Mouse (Mus musculus) hindbrain, embryonic 12.5 days (tissue): ENCODE measurements around the gene Map1lc3b. TPM values are rescaled to one million over a fixed set of nuclear protein-coding genes. Genes with fewer than 3 reads are reported as not detected.

ENCODE experiments used
- ATAC-seq: fragments of 200-750 bp; cut with Nextera tagmentation; 2 replicates; pipeline ENCODE4 v1.8.0; 2017; ENCODE audit warnings: moderate TSS enrichment; ENCODE audit not compliant: low FRiP score
- H3K27ac ChIP-seq: fragments of 300-500 bp; sonication (generic); 2 replicates; pipeline ENCODE4 v1.5.1; 2016; ENCODE audit warnings: mild to moderate bottlenecking
- H3K27me3 ChIP-seq: fragments of 300-500 bp; sonication (generic); 2 replicates; pipeline ENCODE4 v1.6.1; 2016; ENCODE audit warnings: mild to moderate bottlenecking
- H3K36me3 ChIP-seq: fragments of 300-500 bp; sonication (generic); 2 replicates; pipeline ENCODE4 v1.6.1; 2016; ENCODE audit warnings: mild to moderate bottlenecking
- H3K4me1 ChIP-seq: fragments of 300-500 bp; sonication (generic); 2 replicates; pipeline ENCODE4 v1.6.1; 2016
- H3K4me2 ChIP-seq: fragments of 300-500 bp; sonication (generic); replicated peaks from 2 replicates; pipeline ENCODE4 v1.6.1; 2016; ENCODE audit warnings: mild to moderate bottlenecking
- H3K4me3 ChIP-seq: fragments of 300-500 bp; sonication (generic); 2 replicates; pipeline ENCODE4 v1.5.1; 2016; ENCODE audit warnings: mild to moderate bottlenecking
- H3K9ac ChIP-seq: fragments of 300-500 bp; sonication (generic); 2 replicates; pipeline ENCODE4 v1.6.1; 2016; ENCODE audit warnings: mild to moderate bottlenecking, moderate library complexity
- H3K9me3 ChIP-seq: fragments of 300-500 bp; sonication (generic); replicated peaks from 2 replicates; pipeline ENCODE4 v1.6.1; 2016; ENCODE audit warnings: mild to moderate bottlenecking
- WGBS: fragments of 180-500 bp; shearing (Covaris S2); methylation state at CpG from one replicate; pipeline ENCODE4 v1.1.7; 2016; 5-methylcytosine and 5-hydroxymethylcytosine counted together
- polyA plus RNA-seq: library from polyadenylated mRNA; unstranded; fragments of >200 nt; fragmentation: Nextera tagmentation; extraction: Ambion mirVana; gene quantifications from 2 replicates; pipeline ENCODE4 v1.2.1, GENCODE M21; 2016

Map1lc3b gene
- polyA plus RNA-seq, 1 experiment from 2014 or later = 292 TPM

GRCm38 (mm10) chr8:121620801-121621516 is 30.8 kb downstream of the Map1lc3b start:
- Histone ChIP-seq H3K27me3 (no peaks in the 10 kb centered on the region), H3K27ac (no peak overlapping the region), H3K4me1 (peaks cover 38% of the 10 kb centered on the region), H3K4me3 (no peak overlapping the region), H3K4me2 (no peak overlapping the region), H3K9me3 (no peaks in the 10 kb centered on the region), H3K36me3 (peaks cover 30% of the 10 kb centered on the region), H3K9ac (no peak overlapping the region)
- 85% methylated on average over 12 of the region's 12 CpGs for WGBS
- ATAC-seq = no peak

GRCm38 (mm10) chr8:121621879-121622278 is 31.7 kb downstream of the Map1lc3b start:
- H3K27ac ChIP-seq = no peak overlapping the region
- peaks cover 30% of the 10 kb centered on the region for H3K36me3 ChIP-seq
- peaks cover 44% of the 10 kb centered on the region for H3K4me1 ChIP-seq
- no peaks in the 10 kb centered on the region for H3K9me3 ChIP-seq
- no peak overlapping the region for H3K9ac ChIP-seq
- no peaks in the 10 kb centered on the region for H3K27me3 ChIP-seq
- no peak overlapping the region for H3K4me3 ChIP-seq
- H3K4me2 ChIP-seq = no peak overlapping the region
- WGBS = 48% methylated on average over 1 of the region's 1 CpGs
- ATAC-seq = no peak

- Histone ChIP-seq H3K27ac (no peak overlapping the region; the same call in 1 of the 2 replicates), H3K9ac (no peak overlapping the region), H3K4me2 (no peak overlapping the region), H3K36me3 (peaks cover 31% of the 10 kb centered on the region), H3K27me3 (no peaks in the 10 kb centered on the region), H3K9me3 (no peaks in the 10 kb centered on the region), H3K4me3 (no peak overlapping the region), H3K4me1 (peaks cover 44% of the 10 kb centered on the region)
- 86% methylated on average over 8 of the region's 8 CpGs for WGBS
- no peak for ATAC-seq
These were observed 32.9 kb downstream of the Map1lc3b start for GRCm38 (mm10) chr8:121623043-121623442.

GRCm38 (mm10) chr8:121628681-121629080 is 38.5 kb downstream of the Map1lc3b start:
- no peak for ATAC-seq
- WGBS = 92% methylated on average over 4 of the region's 4 CpGs
- Histone ChIP-seq H3K27ac (no peak overlapping the region), H3K4me1 (peaks cover 36% of the 10 kb centered on the region), H3K9ac (no peak overlapping the region), H3K27me3 (no peaks in the 10 kb centered on the region), H3K9me3 (no peaks in the 10 kb centered on the region), H3K4me3 (no peak overlapping the region), H3K36me3 (peaks cover 31% of the 10 kb centered on the region), H3K4me2 (no peak overlapping the region)

GRCm38 (mm10) chr8:121631645-121632071 is 41.5 kb downstream of the Map1lc3b start:
- no peak overlapping the region for H3K4me2 ChIP-seq
- ATAC-seq = no peak
- peaks cover 23% of the 10 kb centered on the region for H3K4me1 ChIP-seq
- no peaks in the 10 kb centered on the region for H3K9me3 ChIP-seq
- no peak overlapping the region for H3K27ac ChIP-seq
- 72% methylated on average over 7 of the region's 7 CpGs for whole genome bisulfite sequencing
- peaks cover 30% of the 10 kb centered on the region for H3K36me3 ChIP-seq
- no peak overlapping the region for H3K4me3 ChIP-seq
- no peaks in the 10 kb centered on the region for H3K27me3 ChIP-seq
- no peak overlapping the region for H3K9ac ChIP-seq

- Histone ChIP-seq H3K9ac (no peak overlapping the region), H3K27ac (no peak overlapping the region), H3K9me3 (no peaks in the 10 kb centered on the region), H3K36me3 (peaks cover 24% of the 10 kb centered on the region), H3K27me3 (no peaks in the 10 kb centered on the region), H3K4me1 (peaks cover 29% of the 10 kb centered on the region), H3K4me3 (no peak overlapping the region), H3K4me2 (no peak overlapping the region)
- WGBS = 86% methylated on average over 5 of the region's 5 CpGs
- no peak for ATAC-seq
These were observed 42.2 kb downstream of the Map1lc3b start for GRCm38 (mm10) chr8:121632401-121632800.

GRCm38 (mm10) chr8:121635534-121635933 is 45.4 kb downstream of the Map1lc3b start:
- Histone ChIP-seq H3K9me3 (no peaks in the 10 kb centered on the region), H3K9ac (no peak overlapping the region), H3K4me1 (peaks cover 34% of the 10 kb centered on the region), H3K27me3 (no peaks in the 10 kb centered on the region), H3K27ac (no peak overlapping the region), H3K36me3 (peaks cover 9% of the 10 kb centered on the region), H3K4me3 (no peak overlapping the region), H3K4me2 (no peak overlapping the region)
- WGBS = 81% methylated on average over 6 of the region's 6 CpGs
- no peak for ATAC-seq

- H3K9ac ChIP-seq = no peak overlapping the region
- peaks cover 35% of the 10 kb centered on the region for H3K4me1 ChIP-seq
- no peak overlapping the region for H3K4me2 ChIP-seq
- no peak for ATAC-seq
- WGBS = 84% methylated on average over 8 of the region's 8 CpGs
- H3K9me3 ChIP-seq = no peaks in the 10 kb centered on the region
- peaks cover 9% of the 10 kb centered on the region for H3K36me3 ChIP-seq
- no peak overlapping the region for H3K4me3 ChIP-seq
- H3K27me3 ChIP-seq = no peaks in the 10 kb centered on the region
- H3K27ac ChIP-seq = no peak overlapping the region
These were observed 46.0 kb downstream of the Map1lc3b start for GRCm38 (mm10) chr8:121636180-121636579.

GRCm38 (mm10) chr8:121642804-121643203 is 52.6 kb downstream of the Map1lc3b start:
- Histone ChIP-seq H3K9me3 (no peaks in the 10 kb centered on the region), H3K36me3 (peaks cover 2% of the 10 kb centered on the region; the same call in 1 of the 2 replicates), H3K27ac (no peak overlapping the region), H3K27me3 (no peaks in the 10 kb centered on the region), H3K4me3 (no peak overlapping the region), H3K4me1 (peaks cover 50% of the 10 kb centered on the region), H3K4me2 (no peak overlapping the region), H3K9ac (0 out of 2 replicates have a peak overlapping the region, but pooled peaks have one; percentile 9)
- ATAC-seq = no peak
- 87% methylated on average over 3 of the region's 3 CpGs for WGBS

- Histone ChIP-seq H3K9ac (no peak overlapping the region), H3K36me3 (peaks cover 2% of the 10 kb centered on the region; the same call in 1 of the 2 replicates), H3K27ac (no peak overlapping the region), H3K4me3 (no peak overlapping the region), H3K4me1 (peaks cover 55% of the 10 kb centered on the region), H3K9me3 (no peaks in the 10 kb centered on the region), H3K27me3 (no peaks in the 10 kb centered on the region), H3K4me2 (no peak overlapping the region)
- no peak for ATAC-seq
- WGBS = 73% methylated on average over 11 of the region's 11 CpGs
These were observed 53.2 kb downstream of the Map1lc3b start for GRCm38 (mm10) chr8:121643384-121643783.

- Histone ChIP-seq H3K9me3 (no peaks in the 10 kb centered on the region), H3K27me3 (no peaks in the 10 kb centered on the region), H3K9ac (no peak overlapping the region), H3K27ac (no peak overlapping the region), H3K4me1 (peaks cover 70% of the 10 kb centered on the region), H3K4me3 (no peak overlapping the region), H3K4me2 (peak overlapping the region; percentile 99), H3K36me3 (peaks cover 2% of the 10 kb centered on the region; the same call in 1 of the 2 replicates)
- WGBS = 83% methylated on average over 12 of the region's 12 CpGs
- no peak for ATAC-seq
These were observed 57.5 kb downstream of the Map1lc3b start for GRCm38 (mm10) chr8:121647511-121648215.
